Mouse (Mus musculus) kidney, postnatal 0 days (tissue): Measurements from ENCODE around the gene Morc2a. TPM values are rescaled to one million over a fixed set of nuclear protein-coding genes. Genes with fewer than 3 reads are reported as not detected.

ENCODE experiments used
- ATAC-seq: fragments of 200-750 bp; cut with Nextera tagmentation; replicated peaks from 2 replicates; pipeline ENCODE4 v1.8.0; 2017; ENCODE audit warnings: low read depth, moderate number of reproducible peaks, moderate TSS enrichment, moderate library complexity; ENCODE audit not compliant: low FRiP score
- DNase-seq: peaks from one replicate; pipeline ENCODE4 v3.0.0-alpha.2; 2016; ENCODE audit warnings: low spot score
- H3K27ac ChIP-seq: fragments of 300-500 bp; sonication (generic); 2 replicates; pipeline ENCODE4 v1.5.1; 2014; ENCODE audit warnings: mild to moderate bottlenecking
- H3K27me3 ChIP-seq: fragments of 300-500 bp; sonication (generic); 2 replicates; pipeline ENCODE4 v1.6.1; 2014; ENCODE audit warnings: low read length, mixed read lengths; ENCODE audit not compliant: insufficient read depth
- H3K36me3 ChIP-seq: fragments of 300-500 bp; sonication (generic); 2 replicates; pipeline ENCODE4 v1.6.1; 2014; ENCODE audit warnings: low read length, mixed read lengths; ENCODE audit not compliant: insufficient read depth
- H3K4me1 ChIP-seq: fragments of 300-500 bp; sonication (generic); replicated peaks from 2 replicates; pipeline ENCODE4 v1.6.1; 2014; ENCODE audit warnings: antibody characterized with exemption, low read length, mixed read lengths; ENCODE audit not compliant: insufficient read depth
- H3K4me2 ChIP-seq: fragments of 300-500 bp; sonication (generic); 2 replicates; pipeline ENCODE4 v1.6.1; 2014; ENCODE audit warnings: mild to moderate bottlenecking, low read length, moderate library complexity, mixed read lengths
- H3K4me3 ChIP-seq: fragments of 300-500 bp; sonication (generic); replicated peaks from 2 replicates; pipeline ENCODE4 v1.5.1; 2014; ENCODE audit warnings: low read depth, low read length
- H3K9ac ChIP-seq: fragments of 300-500 bp; sonication (generic); 2 replicates; pipeline ENCODE4 v1.6.1; 2014; ENCODE audit warnings: low read depth, low read length
- H3K9me3 ChIP-seq: fragments of 300-500 bp; sonication (generic); replicated peaks from 2 replicates; pipeline ENCODE4 v1.6.1; 2016; ENCODE audit warnings: low read length, inconsistent platforms, mixed read lengths
- CTCF ChIP-seq: IDR thresholded peaks from 2 replicates; pipeline ENCODE4 v1.5.1; 2016; ENCODE audit warnings: antibody characterized with exemption, low read depth, mild to moderate bottlenecking, moderate library complexity
- WGBS: fragments of 180-500 bp; shearing (Covaris S2); extraction: QIAGEN DNeasy Blood & Tissue Kit; methylation state at CpG from one replicate; pipeline ENCODE4 v1.1.7; 2014; 5-methylcytosine and 5-hydroxymethylcytosine counted together
- polyA plus RNA-seq: library from polyadenylated mRNA; unstranded; fragments of >200 nt; fragmentation: Nextera tagmentation; extraction: Ambion mirVana; gene quantifications from 2 replicates; pipeline ENCODE4 v1.2.1, GENCODE M21; 2015

The Morc2a gene
- polyA plus RNA-seq, 1 experiment from 2014 or later, result 12.3 TPM

DNA sequence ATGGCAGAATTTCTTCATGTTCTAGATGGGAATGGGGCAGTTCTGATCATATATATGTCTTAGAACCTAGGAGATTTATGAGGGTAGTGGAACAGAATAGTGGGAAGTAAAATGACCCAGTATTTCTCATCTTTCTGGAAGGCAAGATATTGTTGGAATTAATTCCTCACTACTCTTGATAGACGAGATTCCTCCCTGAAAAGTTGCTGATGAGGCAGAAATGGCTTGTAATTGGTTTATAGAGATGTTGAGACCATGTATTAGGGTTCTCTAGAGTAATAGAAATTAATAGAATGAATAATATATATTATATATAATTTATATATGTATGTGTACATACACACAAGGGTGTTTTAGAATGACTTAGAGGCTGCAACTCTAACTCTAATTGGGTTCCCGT is 13.0 kb downstream of the Morc2a start:
- H3K27ac ChIP-seq, result no peak overlapping the region
- 86% methylated on average over 2 of the region's 2 CpGs for WGBS
- no peak for TF ChIP-seq CTCF
- H3K27me3 ChIP-seq, result no peaks in the 10 kb centered on the region
- DNase-seq, result no peak
- no peak overlapping the region for H3K4me2 ChIP-seq
- no peaks in the 10 kb centered on the region for H3K4me1 ChIP-seq
- ATAC-seq, result no peak
- H3K9ac ChIP-seq, result no peak overlapping the region
- peaks cover 12% of the 10 kb centered on the region; the same call in 1 of the 2 replicates for H3K36me3 ChIP-seq
- H3K4me3 ChIP-seq, result no peak overlapping the region
- no peaks in the 10 kb centered on the region for H3K9me3 ChIP-seq

DNA sequence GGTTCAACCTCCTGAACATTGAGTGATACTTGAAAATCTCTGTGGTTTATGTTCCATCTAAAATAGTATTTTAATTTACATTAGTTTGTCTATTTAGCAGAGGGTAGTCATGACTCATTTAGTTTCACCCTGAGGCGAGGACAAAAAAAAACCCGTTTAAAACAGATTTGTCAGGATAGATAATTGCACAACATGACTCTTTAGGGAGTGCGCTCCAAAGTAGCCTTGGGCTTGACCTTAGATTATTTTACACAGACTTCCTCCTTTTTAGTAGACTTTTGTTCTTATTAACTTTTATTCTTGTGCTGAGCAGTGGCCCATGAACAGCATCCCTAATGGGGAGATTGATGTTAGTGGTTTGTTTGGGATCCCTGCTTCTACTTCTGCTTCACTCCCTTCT is 18.5 kb downstream of the Morc2a start:
- WGBS, result 45% methylated on average over 3 of the region's 3 CpGs
- Histone ChIP-seq H3K27ac (no peak overlapping the region), H3K4me2 (no peak overlapping the region), H3K27me3 (no peaks in the 10 kb centered on the region), H3K9me3 (no peaks in the 10 kb centered on the region), H3K4me3 (no peak overlapping the region), H3K4me1 (no peaks in the 10 kb centered on the region), H3K36me3 (peaks cover 35% of the 10 kb centered on the region), H3K9ac (no peak overlapping the region)
- no peak for TF ChIP-seq CTCF
- DNase-seq (peak; percentile 80), ATAC-seq (no peak)

DNA sequence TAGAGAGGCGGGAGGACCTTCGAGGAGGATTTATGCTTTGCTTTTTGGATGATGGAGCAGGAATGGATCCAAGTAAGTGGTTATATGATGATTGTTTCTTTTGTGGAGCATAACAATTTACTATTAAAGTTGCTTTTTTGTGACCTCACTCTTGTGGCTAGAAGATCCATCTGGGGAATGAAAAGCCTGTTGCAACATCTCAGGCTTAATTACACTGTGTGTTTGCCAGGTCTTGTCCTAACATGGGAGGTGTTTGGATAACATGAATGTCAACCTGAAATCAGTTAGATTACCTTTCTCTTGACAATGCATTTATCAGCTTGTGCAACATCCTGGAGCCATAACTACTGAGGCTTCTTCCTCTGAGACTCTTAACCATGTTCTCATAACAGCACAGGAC is 19.8 kb downstream of the Morc2a start:
- Histone ChIP-seq H3K9ac (no peak overlapping the region), H3K4me2 (no peak overlapping the region), H3K4me3 (no peak overlapping the region), H3K9me3 (no peaks in the 10 kb centered on the region), H3K27me3 (no peaks in the 10 kb centered on the region), H3K27ac (no peak overlapping the region), H3K4me1 (no peaks in the 10 kb centered on the region), H3K36me3 (peaks cover 40% of the 10 kb centered on the region)
- ATAC-seq, result no peak
- no peak for TF ChIP-seq CTCF
- 78% methylated on average over 2 of the region's 2 CpGs for WGBS
- no peak for DNase-seq

DNA sequence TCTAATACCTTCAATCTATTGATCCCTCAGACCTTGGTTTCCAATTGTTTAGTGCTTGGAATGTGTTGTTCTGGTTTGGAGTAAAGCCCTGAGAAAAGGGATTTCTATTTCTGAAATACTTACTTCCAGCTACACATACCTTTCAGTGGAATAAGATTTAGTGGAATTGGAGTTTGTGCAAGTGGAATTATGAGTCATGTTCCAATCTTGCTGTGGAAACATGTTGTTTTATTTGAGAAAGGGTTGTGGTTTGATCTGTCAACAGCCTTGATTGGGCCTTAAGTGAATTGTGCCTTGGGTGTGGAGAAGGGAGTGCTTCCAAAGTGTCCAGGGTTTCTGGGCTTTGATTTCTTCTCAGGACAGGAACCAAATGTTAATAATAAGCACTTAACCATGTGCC is 20.9 kb downstream of the Morc2a start:
- Histone ChIP-seq H3K9ac (no peak overlapping the region), H3K27me3 (no peaks in the 10 kb centered on the region), H3K4me1 (no peaks in the 10 kb centered on the region), H3K36me3 (peaks cover 44% of the 10 kb centered on the region), H3K9me3 (no peaks in the 10 kb centered on the region), H3K4me2 (no peak overlapping the region), H3K27ac (no peak overlapping the region), H3K4me3 (no peak overlapping the region)
- TF ChIP-seq CTCF, result no peak
- no peak for ATAC-seq
- no peak for DNase-seq

DNA sequence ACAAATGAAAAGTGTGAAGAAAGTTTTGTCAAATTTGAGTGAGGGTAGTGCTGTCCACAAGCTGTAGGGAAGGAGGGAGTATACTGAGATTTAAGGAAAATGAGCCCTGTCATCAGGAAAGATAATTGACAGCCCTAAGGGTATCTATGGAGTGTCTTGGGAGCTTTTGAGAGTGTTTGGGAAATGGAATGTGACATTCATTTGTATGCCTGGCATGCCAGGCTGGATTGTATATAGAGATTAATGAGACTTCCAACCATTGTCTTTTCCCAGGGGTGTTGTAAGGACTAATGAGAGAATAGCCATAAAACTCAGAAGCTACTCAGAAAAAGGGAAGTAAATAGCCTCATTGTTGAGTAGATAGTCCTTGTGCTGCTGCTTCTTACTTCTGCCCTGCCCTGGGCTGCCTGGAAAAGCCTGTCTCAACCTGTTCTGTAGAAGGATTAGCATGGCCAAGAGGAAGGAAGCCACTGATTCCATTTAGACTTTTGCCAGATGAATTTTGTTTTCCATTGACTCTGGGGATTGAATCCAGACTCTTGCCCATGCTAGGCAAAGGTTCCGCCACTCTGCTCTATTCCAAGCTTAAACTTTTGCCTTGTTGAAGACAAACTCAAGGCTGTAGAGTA is 22.1 kb downstream of the Morc2a start:
- H3K4me3 ChIP-seq, result no peak overlapping the region

DNA sequence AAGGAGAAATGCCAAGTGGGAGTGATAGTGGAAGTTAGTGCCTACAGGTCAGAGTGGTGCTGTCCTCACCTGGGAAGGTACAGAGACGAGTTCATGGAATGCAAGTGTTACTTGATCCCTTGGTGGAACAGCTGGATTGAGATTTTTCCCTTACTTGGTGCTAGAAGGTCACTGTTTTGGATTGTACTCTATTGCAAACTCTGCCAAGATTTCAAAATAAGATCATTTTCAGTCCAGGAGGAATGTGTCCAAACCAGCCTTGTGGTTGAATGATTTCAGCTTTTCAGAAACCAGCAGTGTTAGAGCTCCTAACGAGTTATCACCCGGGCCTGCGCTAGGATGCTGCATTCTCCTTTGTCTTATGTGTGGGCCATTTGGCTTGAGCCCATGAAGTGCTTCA is 25.6 kb downstream of the Morc2a start:
- Histone ChIP-seq H3K27ac (no peak overlapping the region), H3K4me3 (no peak overlapping the region), H3K9me3 (no peaks in the 10 kb centered on the region), H3K4me1 (no peaks in the 10 kb centered on the region), H3K9ac (no peak overlapping the region), H3K4me2 (no peak overlapping the region), H3K27me3 (no peaks in the 10 kb centered on the region), H3K36me3 (peaks cover 75% of the 10 kb centered on the region)
- DNase-seq (no peak), ATAC-seq (no peak)
- 83% methylated on average over 4 of the region's 4 CpGs for WGBS
- no peak for TF ChIP-seq CTCF

More for the DNA sequence above, 22.1 kb downstream of the Morc2a start:
- TF ChIP-seq CTCF, result no peak
- no peak for ATAC-seq
- H3K36me3 ChIP-seq, result peaks cover 52% of the 10 kb centered on the region
- no peak overlapping the region for H3K9ac ChIP-seq
- no peaks in the 10 kb centered on the region for H3K9me3 ChIP-seq
- no peak for DNase-seq
- no peak overlapping the region for H3K27ac ChIP-seq
- H3K4me1 ChIP-seq, result no peaks in the 10 kb centered on the region
- WGBS, result 97% methylated on average over 1 of the region's 1 CpGs
- no peak overlapping the region for H3K4me2 ChIP-seq
- H3K27me3 ChIP-seq, result no peaks in the 10 kb centered on the region

DNA sequence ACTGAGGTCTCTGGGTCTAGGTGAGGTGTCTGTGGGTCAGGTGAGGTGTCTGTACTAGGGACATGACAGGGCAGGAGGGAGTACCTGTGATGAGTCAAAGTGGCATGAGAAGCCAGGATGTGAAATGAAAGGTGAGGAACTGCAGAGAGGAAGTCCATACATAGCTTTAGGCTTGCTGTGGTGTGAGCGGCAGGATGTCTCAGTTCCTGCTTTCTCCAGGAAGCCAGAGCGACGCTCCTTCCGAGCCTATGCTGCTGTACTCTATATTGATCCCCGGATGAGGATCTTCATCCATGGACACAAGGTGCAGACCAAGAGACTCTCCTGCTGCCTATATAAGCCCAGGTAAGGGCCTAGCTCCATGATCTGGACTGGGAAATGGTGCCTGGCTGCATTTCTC is 27.4 kb downstream of the Morc2a start:
- Histone ChIP-seq H3K9ac (no peak overlapping the region), H3K4me3 (no peak overlapping the region), H3K4me2 (no peak overlapping the region), H3K9me3 (no peaks in the 10 kb centered on the region), H3K27me3 (no peaks in the 10 kb centered on the region), H3K27ac (no peak overlapping the region), H3K36me3 (peaks cover 84% of the 10 kb centered on the region), H3K4me1 (no peaks in the 10 kb centered on the region)
- DNase-seq (no peak), ATAC-seq (no peak)
- 94% methylated on average over 5 of the region's 5 CpGs for WGBS
- no peak for TF ChIP-seq CTCF
